Mouse (Mus musculus) hindbrain, embryonic 12.5 days (tissue): ENCODE measurements around the gene Rab34. TPM values are rescaled to one million over a fixed set of nuclear protein-coding genes. Genes with fewer than 3 reads are reported as not detected.
"Not testable (repeated sequence)": the region's sequence is repeated elsewhere in the genome, so short reads cannot be mapped to it uniquely, and the experiment has no call there.

ENCODE experiments used
- ATAC-seq: fragments of 200-750 bp; cut with Nextera tagmentation; 2 replicates; pipeline ENCODE4 v1.8.0; 2017; ENCODE audit warnings: moderate TSS enrichment; ENCODE audit not compliant: low FRiP score
- H3K27ac ChIP-seq: fragments of 300-500 bp; sonication (generic); 2 replicates; pipeline ENCODE4 v1.5.1; 2016; ENCODE audit warnings: mild to moderate bottlenecking
- H3K27me3 ChIP-seq: fragments of 300-500 bp; sonication (generic); 2 replicates; pipeline ENCODE4 v1.6.1; 2016; ENCODE audit warnings: mild to moderate bottlenecking
- H3K36me3 ChIP-seq: fragments of 300-500 bp; sonication (generic); 2 replicates; pipeline ENCODE4 v1.6.1; 2016; ENCODE audit warnings: mild to moderate bottlenecking
- H3K4me1 ChIP-seq: fragments of 300-500 bp; sonication (generic); 2 replicates; pipeline ENCODE4 v1.6.1; 2016
- H3K4me2 ChIP-seq: fragments of 300-500 bp; sonication (generic); replicated peaks from 2 replicates; pipeline ENCODE4 v1.6.1; 2016; ENCODE audit warnings: mild to moderate bottlenecking
- H3K4me3 ChIP-seq: fragments of 300-500 bp; sonication (generic); 2 replicates; pipeline ENCODE4 v1.5.1; 2016; ENCODE audit warnings: mild to moderate bottlenecking
- H3K9ac ChIP-seq: fragments of 300-500 bp; sonication (generic); 2 replicates; pipeline ENCODE4 v1.6.1; 2016; ENCODE audit warnings: mild to moderate bottlenecking, moderate library complexity
- H3K9me3 ChIP-seq: fragments of 300-500 bp; sonication (generic); replicated peaks from 2 replicates; pipeline ENCODE4 v1.6.1; 2016; ENCODE audit warnings: mild to moderate bottlenecking
- WGBS: fragments of 180-500 bp; shearing (Covaris S2); methylation state at CpG from one replicate; pipeline ENCODE4 v1.1.7; 2016; 5-methylcytosine and 5-hydroxymethylcytosine counted together
- polyA plus RNA-seq: library from polyadenylated mRNA; unstranded; fragments of >200 nt; fragmentation: Nextera tagmentation; extraction: Ambion mirVana; gene quantifications from 2 replicates; pipeline ENCODE4 v1.2.1, GENCODE M21; 2016

Rab34 gene
- polyA plus RNA-seq, 1 experiment from 2014 or later, result 75.2 TPM

DNA sequence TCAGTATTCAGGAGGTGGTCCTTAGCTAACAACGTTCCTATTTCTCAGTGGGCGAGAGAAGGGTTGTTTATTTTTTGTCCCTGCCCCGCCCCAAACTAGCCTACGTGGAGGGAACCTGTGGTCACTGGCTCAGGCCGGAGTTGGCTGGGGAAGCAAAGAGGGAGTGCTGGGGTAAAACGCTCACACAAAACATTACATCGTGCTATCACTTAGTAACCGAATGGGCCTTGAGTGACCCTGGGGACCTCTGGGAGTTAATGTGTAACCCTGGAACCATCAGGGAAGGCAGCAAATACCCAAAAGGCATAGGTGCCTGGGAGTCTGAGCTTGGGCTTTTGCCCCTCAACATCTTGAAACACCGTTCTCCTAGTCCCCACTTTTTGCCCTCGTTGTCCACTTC lies 10.8 kb upstream of the Rab34 start:
- ATAC-seq, result no peak
- Histone ChIP-seq H3K4me1 (peaks cover 52% of the 10 kb centered on the region), H3K27ac (peak overlapping the region; percentile 90; the same call in 1 of the 2 replicates), H3K4me2 (peak overlapping the region; percentile 90), H3K4me3 (peak overlapping the region; percentile 53), H3K36me3 (peaks cover 22% of the 10 kb centered on the region), H3K9ac (no peak overlapping the region), H3K9me3 (no peaks in the 10 kb centered on the region), H3K27me3 (no peaks in the 10 kb centered on the region)
- 2% methylated on average over 10 of the region's 10 CpGs for WGBS

DNA sequence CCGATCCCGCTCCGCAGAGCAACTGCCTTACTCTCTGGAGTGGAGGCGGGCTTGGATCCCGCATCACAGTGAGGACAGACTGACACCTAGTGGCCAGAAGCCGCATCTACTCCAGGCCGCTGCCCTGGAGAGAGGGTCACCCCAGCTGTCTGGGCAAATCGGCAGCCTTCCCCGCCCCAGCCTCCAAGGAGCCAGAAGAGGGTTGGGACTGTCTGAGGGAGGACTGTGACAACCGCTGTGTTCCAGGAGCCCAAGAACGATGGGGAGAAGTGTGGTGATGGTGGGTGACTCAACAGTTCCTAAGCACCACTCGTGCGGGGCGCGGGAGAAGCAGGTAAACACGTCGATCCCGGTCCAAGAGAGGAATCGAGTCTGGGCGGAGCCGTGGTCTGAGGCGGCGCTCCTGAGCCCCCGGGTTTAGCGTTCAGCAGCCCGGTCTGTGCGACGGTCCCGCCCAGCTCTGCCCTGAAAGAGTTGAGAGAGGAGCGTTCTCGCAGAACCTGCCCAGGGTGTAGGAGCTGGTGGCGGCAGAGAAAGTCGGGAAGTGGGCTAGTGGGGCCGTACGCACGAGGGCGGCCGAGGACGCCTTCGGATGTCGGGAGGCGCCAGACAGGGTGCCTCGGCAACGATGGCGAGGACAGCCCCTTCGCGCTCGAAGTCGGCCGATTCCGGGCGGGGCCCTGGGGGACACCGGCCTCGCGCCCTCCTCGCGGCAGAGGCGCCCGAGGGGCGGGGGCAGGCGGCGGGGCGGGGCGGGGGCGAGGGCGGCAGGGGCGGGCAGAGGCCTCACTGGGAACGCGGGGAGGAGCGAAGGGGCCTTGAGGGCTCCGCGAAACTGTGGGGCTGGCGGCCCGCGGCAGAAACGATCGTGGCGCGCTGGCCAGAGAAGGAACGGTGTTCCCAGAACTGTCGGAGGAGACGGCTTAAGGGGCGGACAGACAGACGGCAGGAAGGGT lies 10.0 kb upstream of the Rab34 start:
- H3K9ac ChIP-seq, result peak overlapping the region; percentile 73
- no peaks in the 10 kb centered on the region for H3K9me3 ChIP-seq
- H3K4me3 ChIP-seq, result peak overlapping the region; percentile 53
- H3K36me3 ChIP-seq, result peaks cover 22% of the 10 kb centered on the region
- peak overlapping the region; percentile 90 for H3K27ac ChIP-seq
- under 1% methylated on average over 70 of the region's 84 CpGs for WGBS
- peak; percentile 84 for ATAC-seq
- peak overlapping the region; percentile 90 for H3K4me2 ChIP-seq
- peaks cover 53% of the 10 kb centered on the region for H3K4me1 ChIP-seq
- H3K27me3 ChIP-seq, result no peaks in the 10 kb centered on the region

DNA sequence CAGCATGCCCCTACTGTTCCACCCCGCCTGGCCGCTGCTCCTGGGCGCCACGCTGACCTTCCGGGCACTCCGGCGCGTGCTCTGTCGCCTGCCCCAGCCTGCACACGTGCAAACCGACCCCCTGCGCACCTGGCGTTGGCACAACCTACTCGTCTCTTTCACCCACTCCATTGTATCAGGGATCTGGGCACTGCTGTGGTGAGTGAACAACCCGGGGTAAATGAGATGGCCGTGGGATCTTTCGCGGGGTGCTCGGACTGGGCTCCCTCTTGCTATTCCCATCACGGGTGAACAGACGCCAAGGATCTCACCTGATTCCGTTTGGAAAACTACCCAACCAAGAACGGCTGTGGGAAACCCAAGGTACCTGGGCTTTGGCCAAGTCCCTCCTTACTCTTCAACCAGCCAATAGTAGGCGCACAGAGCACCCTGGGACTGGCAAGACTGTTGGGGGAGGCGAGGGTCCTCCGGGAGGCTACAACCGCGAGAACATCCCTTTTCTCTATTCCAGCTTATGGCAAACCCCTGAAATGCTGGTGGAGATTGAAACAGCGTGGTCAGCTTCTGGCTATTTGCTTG lies 9.3 kb upstream of the Rab34 start:
- H3K27ac ChIP-seq, result peak overlapping the region; percentile 90
- peak overlapping the region; percentile 90 for H3K4me2 ChIP-seq
- no peaks in the 10 kb centered on the region for H3K27me3 ChIP-seq
- 1% methylated on average over 29 of the region's 29 CpGs for WGBS
- H3K4me1 ChIP-seq, result peaks cover 55% of the 10 kb centered on the region
- H3K4me3 ChIP-seq, result peak overlapping the region; percentile 53
- ATAC-seq, result no peak
- peak overlapping the region; percentile 73 for H3K9ac ChIP-seq
- H3K9me3 ChIP-seq, result no peaks in the 10 kb centered on the region
- peaks cover 22% of the 10 kb centered on the region for H3K36me3 ChIP-seq

DNA sequence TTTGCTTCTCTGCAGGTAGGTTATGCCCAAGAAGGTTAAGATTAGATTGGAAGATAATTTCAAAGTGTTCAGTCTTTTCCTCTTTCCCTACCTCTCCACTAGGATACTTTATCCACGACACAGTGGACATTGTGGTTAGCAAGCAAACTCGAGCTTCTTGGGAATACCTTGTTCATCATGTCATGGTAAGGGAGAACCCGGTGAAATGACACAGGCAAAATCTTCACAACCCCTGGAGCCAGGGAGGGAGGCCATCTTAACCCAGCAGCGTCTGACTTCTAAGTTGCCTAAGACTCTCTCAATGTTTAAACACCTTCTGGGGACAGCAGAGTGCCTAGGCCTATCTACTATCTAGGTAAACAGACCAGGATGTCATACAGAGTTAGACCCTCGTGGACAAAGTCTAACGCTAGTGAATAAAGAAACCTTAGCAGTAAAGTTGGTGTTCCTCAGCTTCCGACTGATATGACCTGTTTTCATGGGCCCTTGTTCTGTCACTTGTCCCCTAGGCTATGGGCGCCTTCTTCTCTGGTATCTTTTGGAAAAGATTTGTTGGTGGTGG lies 8.7 kb upstream of the Rab34 start:
- Histone ChIP-seq H3K4me1 (peaks cover 58% of the 10 kb centered on the region), H3K9me3 (no peaks in the 10 kb centered on the region), H3K4me3 (peak overlapping the region; percentile 53), H3K36me3 (peaks cover 22% of the 10 kb centered on the region), H3K27me3 (no peaks in the 10 kb centered on the region), H3K9ac (peak overlapping the region; percentile 73), H3K27ac (peak overlapping the region; percentile 90; the same call in 1 of the 2 replicates), H3K4me2 (peak overlapping the region; percentile 90)
- no peak for ATAC-seq
- 32% methylated on average over 8 of the region's 8 CpGs for WGBS

DNA sequence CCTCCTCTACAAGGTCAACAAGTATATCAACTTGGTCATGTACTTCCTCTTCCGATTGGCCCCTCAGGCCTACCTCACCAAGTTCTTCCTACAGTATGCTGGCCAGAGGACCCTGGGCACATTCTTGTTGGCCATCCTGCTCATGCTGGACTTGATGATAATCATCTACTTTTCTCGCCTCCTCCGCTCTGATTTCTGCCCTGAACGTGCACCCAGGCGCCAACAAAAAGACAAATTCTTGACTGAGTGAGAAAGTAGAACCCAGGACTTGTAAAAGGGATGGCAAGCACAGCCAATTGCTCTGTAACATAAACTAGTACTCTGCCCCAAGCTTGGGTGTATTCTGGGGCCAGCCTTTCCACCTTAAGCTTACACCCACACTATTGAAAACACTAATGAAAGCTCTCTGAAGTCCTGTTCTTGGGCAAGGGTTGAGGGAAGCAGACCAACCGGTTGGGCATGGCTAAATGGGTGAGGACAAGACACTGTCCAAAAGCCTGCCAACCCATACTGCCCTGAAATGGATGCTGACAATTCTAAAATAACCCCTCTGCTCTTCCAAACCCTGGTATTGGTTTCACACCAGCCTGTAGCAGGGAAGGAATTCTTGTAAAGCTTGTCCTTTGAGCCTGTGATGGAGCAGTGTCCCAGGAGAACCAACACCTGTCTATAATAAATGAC lies 8.0 kb upstream of the Rab34 start:
- Histone ChIP-seq H3K9ac (no peak overlapping the region), H3K36me3 (peaks cover 22% of the 10 kb centered on the region), H3K4me1 (peaks cover 58% of the 10 kb centered on the region), H3K27me3 (no peaks in the 10 kb centered on the region), H3K27ac (no peak overlapping the region), H3K9me3 (no peaks in the 10 kb centered on the region), H3K4me3 (no peak overlapping the region), H3K4me2 (peak overlapping the region; percentile 90; the same call in 1 of the 2 replicates)
- ATAC-seq, result no peak
- WGBS, result 76% methylated on average over 6 of the region's 6 CpGs

DNA sequence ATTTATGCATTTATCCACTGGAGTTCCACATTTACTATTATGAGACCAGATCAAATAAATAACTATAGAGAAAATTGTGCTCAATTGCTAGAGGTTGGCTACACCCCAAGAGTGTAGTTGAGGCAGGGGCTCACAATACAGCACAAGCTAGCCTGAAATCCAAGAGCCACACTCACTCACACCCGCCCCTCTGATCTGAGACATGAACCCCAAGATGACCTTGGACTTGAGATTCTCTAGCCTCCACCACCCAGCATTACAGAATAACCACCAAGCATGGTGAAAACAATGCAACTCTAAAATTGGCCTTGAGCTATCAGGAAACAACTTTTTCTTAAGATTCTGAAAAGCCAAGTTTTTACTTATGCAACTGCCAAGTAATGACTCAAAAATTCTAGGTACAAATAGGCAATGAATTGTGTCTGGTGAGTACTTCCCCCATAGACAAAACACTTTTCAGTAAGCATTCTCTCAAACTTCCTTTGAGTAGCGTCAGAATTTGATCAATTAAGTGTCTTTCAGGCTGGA lies 6.3 kb upstream of the Rab34 start:
- H3K4me2 ChIP-seq, result peak overlapping the region; percentile 76
- H3K9ac ChIP-seq, result peak overlapping the region; percentile 92
- H3K27ac ChIP-seq, result no peak overlapping the region
- no peaks in the 10 kb centered on the region for H3K9me3 ChIP-seq
- H3K4me1 ChIP-seq, result peaks cover 52% of the 10 kb centered on the region
- WGBS, result 44% methylated on average over 2 of the region's 2 CpGs
- H3K4me3 ChIP-seq, result peak overlapping the region; percentile 76
- peaks cover 22% of the 10 kb centered on the region for H3K36me3 ChIP-seq
- ATAC-seq, result no peak
- H3K27me3 ChIP-seq, result no peaks in the 10 kb centered on the region

DNA sequence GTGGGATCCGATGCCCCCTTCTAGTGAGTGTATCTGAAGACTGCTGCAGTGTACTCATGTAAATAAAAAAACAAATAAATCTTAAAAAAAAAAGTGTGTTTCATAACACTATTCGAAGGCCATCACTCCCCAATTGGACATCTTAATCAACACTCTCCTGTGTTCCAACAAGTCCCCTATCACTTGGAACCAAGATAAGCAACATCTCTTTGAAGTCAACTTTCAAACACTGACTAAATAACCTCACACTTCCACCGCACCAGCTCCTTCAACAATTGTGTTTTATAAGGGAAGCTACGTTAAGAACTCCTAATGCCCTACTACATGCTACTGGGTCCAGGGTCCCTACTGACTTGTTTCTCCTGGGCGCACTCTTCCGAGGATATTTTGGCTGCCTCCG lies 5.8 kb upstream of the Rab34 start:
- no peaks in the 10 kb centered on the region for H3K27me3 ChIP-seq
- ATAC-seq, result no peak
- H3K4me1 ChIP-seq, result peaks cover 46% of the 10 kb centered on the region
- peak overlapping the region; percentile 76 for H3K4me3 ChIP-seq
- peak overlapping the region; percentile 95 for H3K27ac ChIP-seq
- WGBS, result 10% methylated on average over 7 of the region's 7 CpGs
- H3K4me2 ChIP-seq, result peak overlapping the region; percentile 76
- H3K9ac ChIP-seq, result peak overlapping the region; percentile 92
- no peaks in the 10 kb centered on the region for H3K9me3 ChIP-seq
- H3K36me3 ChIP-seq, result peaks cover 22% of the 10 kb centered on the region

DNA sequence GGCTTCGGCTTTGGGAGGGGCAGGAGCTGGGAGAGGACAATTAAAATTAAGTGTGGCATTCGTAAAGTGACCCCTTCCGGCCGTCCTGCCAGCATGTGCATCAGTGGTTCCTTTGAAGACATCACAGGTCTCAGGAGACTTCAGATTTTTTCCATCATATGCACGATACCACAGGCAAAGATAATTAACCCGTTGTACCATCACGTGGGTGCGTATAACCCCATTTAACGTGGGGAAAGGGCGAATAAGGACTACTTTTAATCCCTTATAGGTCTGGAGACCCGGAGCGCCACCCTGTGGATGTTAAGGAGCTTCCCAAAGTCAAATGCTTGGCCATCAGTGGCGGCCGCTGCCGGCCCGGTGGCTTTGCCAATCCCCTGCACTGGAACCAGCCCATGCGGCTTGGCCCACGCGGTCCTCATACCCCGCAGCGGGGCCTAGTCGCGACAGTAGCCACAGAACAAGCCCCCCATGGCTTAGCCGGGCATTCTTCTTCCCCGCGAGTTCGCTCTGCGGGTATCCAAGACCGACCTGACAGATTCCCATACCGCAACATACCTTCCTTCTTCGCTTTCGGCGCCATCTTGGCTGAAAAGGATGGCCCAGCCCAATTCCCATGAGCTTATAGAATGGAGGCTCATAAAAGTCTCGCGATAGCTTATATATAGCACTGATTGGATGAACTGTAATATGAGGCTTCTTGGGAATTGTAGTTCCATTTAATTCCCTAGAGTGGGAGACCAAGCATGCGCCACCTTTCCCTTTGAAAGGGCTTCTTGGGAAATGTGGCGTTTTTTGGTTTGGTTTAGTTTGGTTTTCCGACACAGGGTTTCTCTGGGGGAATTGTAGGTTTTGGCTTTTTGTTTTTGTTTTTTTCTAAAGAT lies 5.0 kb upstream of the Rab34 start, which contains the start of gene Rpl23a:
Gene Rpl23a, minus strand, starts transcription at position 624 of the 884 bp plus-strand sequence.
- peaks cover 22% of the 10 kb centered on the region for H3K36me3 ChIP-seq
- peak within 1 kb of the TSS; percentile 76 for H3K4me3 ChIP-seq
- peak within 1 kb of the TSS; percentile 95 for H3K27ac ChIP-seq
- peak within 1 kb of the TSS; percentile 76 for H3K4me2 ChIP-seq
- peaks cover 44% of the 10 kb centered on the region for H3K4me1 ChIP-seq
- H3K27me3 ChIP-seq, result no peaks in the 10 kb centered on the region
- peak; percentile 92 for ATAC-seq
- H3K9ac ChIP-seq, result peak within 1 kb of the TSS; percentile 92
- no peaks in the 10 kb centered on the region for H3K9me3 ChIP-seq
- under 1% methylated on average over 38 of the region's 38 CpGs for WGBS

DNA sequence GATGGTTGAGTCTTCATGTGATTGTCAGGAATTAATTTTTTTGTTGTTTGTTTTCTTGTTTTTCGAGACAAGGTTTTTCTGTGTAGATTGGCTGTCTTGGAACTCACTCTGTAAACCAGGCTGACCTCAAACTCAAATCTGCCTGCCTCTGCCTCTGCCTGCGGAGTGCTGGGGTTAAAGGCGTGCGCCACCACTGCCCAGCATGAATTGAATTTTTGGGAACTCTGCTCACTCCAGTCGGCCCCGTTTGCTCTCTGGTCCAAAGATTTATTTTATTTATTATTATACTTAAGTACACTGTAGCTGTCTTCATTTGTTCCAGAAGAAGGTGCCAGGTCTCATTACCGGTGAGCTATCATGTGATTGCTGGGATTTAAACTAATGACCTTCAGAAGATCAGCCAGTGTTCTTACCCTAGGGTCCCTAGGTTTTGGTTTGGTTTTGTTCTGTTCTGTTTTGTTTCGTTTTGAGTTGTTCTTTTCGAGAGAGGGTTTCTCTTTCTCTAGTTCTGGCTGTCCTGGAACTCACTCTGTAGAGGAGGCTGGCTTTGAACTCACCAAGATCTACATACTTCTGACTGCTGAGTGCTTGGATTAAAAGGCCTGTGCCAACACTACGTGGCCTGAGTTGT lies 4.2 kb upstream of the Rab34 start:
- Histone ChIP-seq H3K27ac (no peak overlapping the region), H3K4me1 (peaks cover 40% of the 10 kb centered on the region), H3K9ac (peak overlapping the region; percentile 13), H3K4me3 (peak overlapping the region; percentile 76; the same call in 1 of the 2 replicates), H3K27me3 (no peaks in the 10 kb centered on the region), H3K9me3 (no peaks in the 10 kb centered on the region), H3K36me3 (peaks cover 22% of the 10 kb centered on the region), H3K4me2 (peak overlapping the region; percentile 41)
- 53% methylated on average over 10 of the region's 10 CpGs for WGBS
- ATAC-seq, result 0 out of 2 replicates have a peak, but pooled peaks have one; percentile 6

DNA sequence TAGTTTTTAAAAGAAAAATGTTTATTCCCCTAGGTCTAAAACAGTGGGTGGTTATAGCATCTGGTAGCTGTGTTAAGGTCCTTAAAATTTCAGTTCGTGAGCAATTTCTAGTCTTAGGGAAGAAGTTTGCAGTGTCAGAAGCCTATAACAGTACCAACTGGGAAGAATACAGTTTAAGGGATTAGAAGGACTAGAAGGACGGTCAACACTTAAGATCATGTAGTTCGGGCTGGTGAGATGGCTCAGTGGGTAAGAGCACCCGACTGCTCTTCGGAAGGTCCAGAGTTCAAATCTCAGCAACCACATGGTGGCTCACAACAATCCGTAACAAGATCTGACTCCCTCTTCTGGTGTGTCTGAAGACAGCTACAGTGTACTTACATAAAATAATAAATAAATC lies 3.5 kb upstream of the Rab34 start:
- not testable (repeated sequence) for H3K27ac ChIP-seq, H3K4me3 ChIP-seq, H3K9me3 ChIP-seq, H3K4me2 ChIP-seq, ATAC-seq, H3K27me3 ChIP-seq, H3K9ac ChIP-seq
- WGBS, result 94% methylated on average over 6 of the region's 6 CpGs
- Histone ChIP-seq H3K36me3 (peaks cover 17% of the 10 kb centered on the region), H3K4me1 (peaks cover 35% of the 10 kb centered on the region)
